8 mouse cellular contexts compared by ENCODE assay signal in genomic region chr13:63336335-63336734, GRCm38 (mm10).
DNase-seq lines count a peak whose midpoint lies in the region; ATAC-seq lines count a peak whose summit lies in the region.

No protein-coding gene starts in this region.

- H3K4me3 ChIP-seq in forebrain, embryonic 13.5 days: no peak overlapping the region

- intact Hi-C loops in left cerebral cortex, postnatal 14 days (cut with DNase I): no loop called here

- DNase-seq in layer of hippocampus, adult 11-12 months (ENCODE audit: low spot score): peak; percentile 65
- DNase-seq in layer of hippocampus, adult 9-10 months (ENCODE audit: low spot score): no peak
- DNase-seq in left cerebral cortex, postnatal 14 days (ENCODE audit: low spot score in 2 of 2): peak; percentile 49 to 55
- DNase-seq in right cerebral cortex, postnatal 25 days: peak; percentile 40
- DNase-seq in lung, postnatal 36 days: no peak
- no peak for DNase-seq in cerebellum, postnatal 14 days
- DNase-seq in gastrocnemius, postnatal 25 days: no peak

- no peaks in the 10 kb centered on the region for H3K36me3 ChIP-seq in forebrain, embryonic 13.5 days (ENCODE audit: poor library complexity, severe bottlenecking)

- H3K4me2 ChIP-seq in forebrain, embryonic 13.5 days: no peak overlapping the region

- no peaks in the 10 kb centered on the region for H3K9me3 ChIP-seq in forebrain, embryonic 13.5 days (replicated peaks)

- H3K27ac ChIP-seq in forebrain, embryonic 13.5 days: peak overlapping the region; percentile 45

- WGBS in forebrain, embryonic 13.5 days: 9% methylated on average over 7 of the region's 7 CpGs

- no peaks in the 10 kb centered on the region for H3K27me3 ChIP-seq in forebrain, embryonic 13.5 days

- peak; percentile 94 for ATAC-seq in forebrain, embryonic 13.5 days

- H3K4me1 ChIP-seq in forebrain, embryonic 13.5 days: peaks cover 23% of the 10 kb centered on the region

- H3K9ac ChIP-seq in forebrain, embryonic 13.5 days: no peak overlapping the region

Comparison
In these comparisons a context has a peak if more than half of its experiments do, and no peak if none do; other contexts are left out.
1. DNase-seq: peak in layer of hippocampus, adult 11-12 months (single experiment), left cerebral cortex, postnatal 14 days (2 of 2) and right cerebral cortex, postnatal 25 days (single experiment); none in layer of hippocampus, adult 9-10 months (single experiment), lung, postnatal 36 days (single experiment), cerebellum, postnatal 14 days (0 of 2) and gastrocnemius, postnatal 25 days (single experiment).